Mouse (Mus musculus) urinary bladder, postnatal 25 days (tissue): ENCODE measurements at regions not wholly inside any gene's neighbourhood (a gene's known extent, or its start where the extent isn't known, plus 50 kb on each side); places are given as distances from the start of the nearest gene placed in this dataset.

Experiments used
- DNase-seq: peaks from one replicate; pipeline ENCODE4 v3.0.0; 2022; ENCODE audit warnings: low spot score

- DNase-seq, result no peak
Observed at GRCm38 (mm10) chr9:74021339-74021738, 52.6 kb upstream of the Unc13c start.

- DNase-seq, result no peak
Observed at GRCm38 (mm10) chr9:74023922-74024321, 55.2 kb upstream of the Unc13c start.

GRCm38 (mm10) chr9:74026131-74026530 is 57.4 kb upstream of the Unc13c start:
- no peak for DNase-seq

GRCm38 (mm10) chr9:74028438-74028837 is 59.7 kb upstream of the Unc13c start:
- no peak for DNase-seq

- peak; percentile 4 for DNase-seq
Observed at GRCm38 (mm10) chr9:74045936-74046335, 64.2 kb upstream of the Wdr72 start.

GRCm38 (mm10) chr9:74049776-74050175 is 60.4 kb upstream of the Wdr72 start:
- DNase-seq, result no peak

- DNase-seq, result no peak
Observed at GRCm38 (mm10) chr9:74056709-74057108, 53.4 kb upstream of the Wdr72 start.

- DNase-seq, result no peak
Observed at GRCm38 (mm10) chr9:74057476-74058076, 52.6 kb upstream of the Wdr72 start.

- DNase-seq, result no peak
Observed at GRCm38 (mm10) chr9:74058269-74058871, 51.8 kb upstream of the Wdr72 start.
